Mouse (Mus musculus) heart, postnatal 0 days (tissue): ENCODE measurements at regions not wholly inside any gene's neighbourhood (a gene's known extent, or its start where the extent isn't known, plus 50 kb on each side); places are given as distances from the start of the nearest gene placed in this dataset.
"Not testable (repeated sequence)": the region's sequence is repeated elsewhere in the genome, so short reads cannot be mapped to it uniquely, and the experiment has no call there.

Experiments used
- ATAC-seq: fragments of 200-750 bp; cut with Nextera tagmentation; 2 replicates; pipeline ENCODE4 v1.8.0; 2017; ENCODE audit warnings: low read depth, moderate number of reproducible peaks, moderate library complexity; ENCODE audit not compliant: insufficient read depth
- DNase-seq: peaks from one replicate; pipeline ENCODE4 v3.0.0-alpha.2; 2016; ENCODE audit warnings: low spot score
- H3K27ac ChIP-seq: fragments of 300-500 bp; sonication (generic); 2 replicates; pipeline ENCODE4 v1.5.1; 2014; ENCODE audit warnings: low read depth, mild to moderate bottlenecking
- H3K27me3 ChIP-seq: fragments of 300-500 bp; sonication (generic); 2 replicates; pipeline ENCODE4 v1.6.1; 2014; ENCODE audit warnings: low read length, mixed read lengths; ENCODE audit not compliant: control insufficient read depth, insufficient read depth
- H3K36me3 ChIP-seq: fragments of 300-500 bp; sonication (generic); replicated peaks from 2 replicates; pipeline ENCODE4 v1.6.1; 2014; ENCODE audit warnings: low read length, mixed read lengths; ENCODE audit not compliant: control insufficient read depth, insufficient read depth
- H3K4me1 ChIP-seq: fragments of 300-500 bp; sonication (generic); 2 replicates; pipeline ENCODE4 v1.6.1; 2014; ENCODE audit warnings: antibody characterized with exemption; ENCODE audit not compliant: control insufficient read depth, insufficient read depth
- H3K4me2 ChIP-seq: fragments of 300-500 bp; sonication (generic); 2 replicates; pipeline ENCODE4 v1.6.1; 2014; ENCODE audit warnings: low read depth, mild to moderate bottlenecking, low read length, moderate library complexity
- H3K4me3 ChIP-seq: fragments of 300-500 bp; sonication (generic); 2 replicates; pipeline ENCODE4 v1.5.1; 2014; ENCODE audit warnings: low read depth, low read length
- H3K9ac ChIP-seq: fragments of 300-500 bp; sonication (generic); replicated peaks from 2 replicates; pipeline ENCODE4 v1.6.1; 2014; ENCODE audit warnings: low read depth, low read length, mixed read lengths
- H3K9me3 ChIP-seq: fragments of 300-500 bp; sonication (generic); replicated peaks from 2 replicates; pipeline ENCODE4 v1.6.1; 2016; ENCODE audit warnings: low read length; ENCODE audit not compliant: control insufficient read depth
- CTCF ChIP-seq: IDR thresholded peaks from 2 replicates; pipeline ENCODE4 v1.5.1; 2016; ENCODE audit warnings: antibody characterized with exemption, control low read depth, low read depth
- EP300 ChIP-seq: IDR thresholded peaks from 2 replicates; pipeline ENCODE4 v1.6.1; 2016; ENCODE audit warnings: antibody characterized with exemption, low read depth
- WGBS: fragments of 180-500 bp; shearing (Covaris S2); extraction: QIAGEN DNeasy Blood & Tissue Kit; methylation state at CpG from one replicate; pipeline ENCODE4 v1.1.7; 2014; 5-methylcytosine and 5-hydroxymethylcytosine counted together

DNA sequence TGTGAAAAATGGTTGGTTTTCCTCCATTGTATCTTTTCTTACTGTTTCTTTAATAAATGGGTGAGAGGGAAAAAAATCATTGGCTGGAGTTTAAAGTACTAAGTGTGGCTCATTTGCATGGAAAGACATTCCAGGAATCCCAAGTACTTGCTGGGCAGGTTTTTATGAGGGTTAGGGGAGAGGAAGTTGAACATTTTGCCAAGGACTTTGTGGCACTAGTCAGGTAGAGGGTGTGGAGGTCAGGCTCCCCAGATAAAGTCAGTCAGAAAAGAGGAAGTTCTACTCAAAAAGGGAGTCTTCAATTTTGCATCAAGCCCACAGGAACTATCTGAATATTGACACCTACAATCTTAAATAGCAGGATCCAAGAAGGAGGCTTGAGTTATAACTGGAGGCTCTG lies 346.5 kb upstream of the Dab2 start:
- no peak for ATAC-seq
- Histone ChIP-seq H3K9ac (no peak overlapping the region), H3K4me3 (no peak overlapping the region), H3K36me3 (no peaks in the 10 kb centered on the region), H3K27me3 (no peaks in the 10 kb centered on the region), H3K4me1 (no peaks in the 10 kb centered on the region), H3K27ac (no peak overlapping the region), H3K9me3 (no peaks in the 10 kb centered on the region), H3K4me2 (no peak overlapping the region)
- TF ChIP-seq CTCF = no peak
- TF ChIP-seq EP300 = no peak
- no peak for DNase-seq

DNA sequence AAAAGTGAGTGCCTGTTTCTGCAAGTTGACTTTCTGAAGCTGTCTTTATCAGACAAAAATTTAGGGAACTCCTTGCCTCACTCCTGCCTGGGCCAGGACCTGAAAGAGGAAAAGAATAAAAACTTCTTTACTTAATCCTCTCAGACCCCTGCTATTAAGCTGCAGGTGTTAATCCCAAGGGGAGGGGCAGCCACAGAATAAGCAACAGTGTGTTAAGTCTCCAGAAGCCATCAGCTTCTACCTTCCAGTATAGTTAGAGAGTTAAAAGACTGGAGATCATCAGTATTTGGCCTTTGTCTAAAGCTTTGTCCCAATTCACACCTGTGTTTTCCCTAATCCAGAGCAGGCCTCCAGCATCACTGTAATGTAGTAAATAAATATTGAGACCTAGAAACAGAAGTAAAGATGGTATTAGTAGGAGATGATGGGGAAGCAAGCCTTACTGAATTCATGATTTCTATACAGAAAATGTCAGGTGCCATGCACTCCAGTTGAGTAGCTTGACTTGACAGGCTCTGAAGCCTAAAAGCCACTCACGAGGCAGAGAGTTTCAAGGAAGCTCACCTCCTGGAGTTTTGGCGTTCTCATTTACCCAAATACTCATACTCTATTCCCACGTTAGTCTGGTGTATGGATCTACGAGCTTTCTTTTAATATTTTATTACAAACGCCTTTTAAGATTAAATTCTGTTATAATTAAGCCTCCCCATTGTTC lies 308.1 kb upstream of the Dab2 start:
- WGBS = 69% methylated on average over 5 of the region's 5 CpGs
- TF ChIP-seq CTCF (no peak), EP300 (no peak)
- 0 out of 2 replicates have a peak, but pooled peaks cover 3% of the 10 kb centered on the region for H3K9me3 ChIP-seq
- H3K4me3 ChIP-seq = no peak overlapping the region
- H3K9ac ChIP-seq = no peak overlapping the region
- no peaks in the 10 kb centered on the region for H3K27me3 ChIP-seq
- no peaks in the 10 kb centered on the region for H3K36me3 ChIP-seq
- DNase-seq (no peak), ATAC-seq (no peak)
- no peaks in the 10 kb centered on the region for H3K4me1 ChIP-seq
- no peak overlapping the region for H3K4me2 ChIP-seq
- H3K27ac ChIP-seq = no peak overlapping the region

GRCm38 (mm10) chr15:5992146-5992545 lies 307.4 kb upstream of the Dab2 start:
- DNase-seq, H3K27me3 ChIP-seq, ATAC-seq, H3K36me3 ChIP-seq, H3K4me1 ChIP-seq, H3K9me3 ChIP-seq, H3K4me3 ChIP-seq, H3K27ac ChIP-seq, H3K4me2 ChIP-seq, H3K9ac ChIP-seq: not testable (repeated sequence)
- 68% methylated on average over 1 of the region's 1 CpGs for WGBS

DNA sequence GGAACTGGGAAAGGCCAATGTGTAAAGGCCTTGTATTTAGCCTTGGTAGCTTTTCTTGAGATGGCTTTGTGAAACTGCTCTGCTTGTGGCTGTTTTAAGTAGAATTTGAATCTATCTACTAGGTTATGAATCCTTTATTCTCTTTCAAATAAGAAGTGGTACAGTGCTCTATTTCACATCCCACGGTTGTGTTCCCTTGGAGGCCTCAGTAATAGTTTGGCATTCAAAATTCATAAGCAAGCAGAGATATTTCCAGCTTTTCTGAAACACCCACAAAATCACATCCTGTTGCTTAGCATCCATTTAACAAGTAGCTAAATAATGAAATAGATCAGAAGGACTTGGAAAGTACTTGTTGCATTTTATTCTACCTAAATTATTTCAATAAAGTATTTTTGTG lies 298.8 kb upstream of the Dab2 start:
- TF ChIP-seq EP300 = no peak
- no peak for TF ChIP-seq CTCF
- ATAC-seq (no peak), DNase-seq (no peak)
- H3K4me3 ChIP-seq = no peak overlapping the region
- H3K9ac ChIP-seq = no peak overlapping the region
- H3K9me3 ChIP-seq = no peaks in the 10 kb centered on the region
- no peak overlapping the region for H3K4me2 ChIP-seq
- no peaks in the 10 kb centered on the region for H3K27me3 ChIP-seq
- no peaks in the 10 kb centered on the region for H3K36me3 ChIP-seq
- H3K27ac ChIP-seq = no peak overlapping the region
- 64% methylated on average over 1 of the region's 1 CpGs for WGBS
- no peaks in the 10 kb centered on the region for H3K4me1 ChIP-seq

GRCm38 (mm10) chr15:6001394-6001793 lies 298.2 kb upstream of the Dab2 start:
- ATAC-seq (no peak), DNase-seq (peak; percentile 17)
- Histone ChIP-seq H3K27ac (no peak overlapping the region), H3K9ac (no peak overlapping the region), H3K4me3 (no peak overlapping the region), H3K4me1 (no peaks in the 10 kb centered on the region), H3K4me2 (no peak overlapping the region), H3K9me3 (no peaks in the 10 kb centered on the region), H3K36me3 (no peaks in the 10 kb centered on the region), H3K27me3 (no peaks in the 10 kb centered on the region)
- TF ChIP-seq CTCF (no peak), EP300 (no peak)
- WGBS = 67% methylated on average over 1 of the region's 1 CpGs

DNA sequence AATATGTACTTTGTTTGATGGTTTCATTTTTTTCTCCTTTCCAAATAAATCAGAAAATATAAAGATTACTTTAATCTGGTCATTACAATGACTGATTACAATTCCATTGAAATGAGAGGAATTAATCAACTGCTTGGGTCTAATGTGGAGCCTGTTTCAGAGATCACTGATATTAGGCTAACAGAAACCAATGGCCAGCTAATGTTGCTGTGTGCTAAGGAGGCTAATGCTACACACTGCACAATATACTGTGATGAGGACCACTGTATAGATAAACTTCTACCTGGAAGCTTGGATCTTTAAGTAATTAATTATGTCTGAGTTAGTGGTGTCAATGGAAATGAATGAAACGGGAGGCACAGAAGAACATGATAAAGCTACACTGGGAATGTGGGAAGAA lies 284.6 kb upstream of the Dab2 start:
- H3K9me3 ChIP-seq = no peaks in the 10 kb centered on the region
- TF ChIP-seq EP300 (no peak), CTCF (no peak)

More for the DNA sequence above, 284.6 kb upstream of the Dab2 start:
- Histone ChIP-seq H3K9ac (no peak overlapping the region), H3K4me1 (no peaks in the 10 kb centered on the region), H3K36me3 (no peaks in the 10 kb centered on the region), H3K27ac (no peak overlapping the region), H3K27me3 (no peaks in the 10 kb centered on the region), H3K4me2 (no peak overlapping the region), H3K4me3 (no peak overlapping the region)
- 49% methylated on average over 1 of the region's 1 CpGs for WGBS
- ATAC-seq (no peak), DNase-seq (no peak)
